Mouse (Mus musculus) stomach, embryonic 14.5 days (tissue): Measurements from ENCODE around the gene Ptprg. TPM values are rescaled to one million over a fixed set of nuclear protein-coding genes. Genes with fewer than 3 reads are reported as not detected.

ENCODE experiments used
- ATAC-seq: fragments of 200-750 bp; cut with Nextera tagmentation; 2 replicates; pipeline ENCODE4 v1.8.0; 2017; ENCODE audit warnings: low read depth, moderate TSS enrichment; ENCODE audit not compliant: insufficient number of reproducible peaks, insufficient read depth, low FRiP score
- H3K27ac ChIP-seq: fragments of 300-500 bp; sonication (generic); 2 replicates; pipeline ENCODE4 v1.5.1; 2014; ENCODE audit warnings: mild to moderate bottlenecking, low read length, moderate library complexity, mixed read lengths
- H3K27me3 ChIP-seq: fragments of 300-500 bp; sonication (generic); 2 replicates; pipeline ENCODE4 v1.6.1; 2014; ENCODE audit warnings: low read length, control low read depth, mixed read lengths; ENCODE audit not compliant: control insufficient read depth, insufficient read depth
- H3K36me3 ChIP-seq: fragments of 300-500 bp; sonication (generic); 2 replicates; pipeline ENCODE4 v1.6.1; 2014; ENCODE audit warnings: mild to moderate bottlenecking, control low read depth, low read length, moderate library complexity, mixed read lengths; ENCODE audit not compliant: control insufficient read depth, insufficient read depth
- H3K4me1 ChIP-seq: fragments of 300-500 bp; sonication (generic); 2 replicates; pipeline ENCODE4 v1.6.1; 2014; ENCODE audit warnings: low read length, control low read depth, mixed read lengths; ENCODE audit not compliant: control insufficient read depth, insufficient read depth
- H3K4me2 ChIP-seq: fragments of 300-500 bp; sonication (generic); replicated peaks from 2 replicates; pipeline ENCODE4 v1.6.1; 2014; ENCODE audit warnings: low read depth, low read length, control low read depth
- H3K4me3 ChIP-seq: fragments of 300-500 bp; sonication (generic); 2 replicates; pipeline ENCODE4 v1.5.1; 2014; ENCODE audit warnings: low read depth, low read length, control low read depth
- H3K9ac ChIP-seq: fragments of 300-500 bp; sonication (generic); replicated peaks from 2 replicates; pipeline ENCODE4 v1.6.1; 2014; ENCODE audit warnings: low read depth, mild to moderate bottlenecking, control low read depth, low read length, moderate library complexity, mixed read lengths
- H3K9me3 ChIP-seq: fragments of 300-500 bp; sonication (generic); 2 replicates; pipeline ENCODE4 v1.6.1; 2016; ENCODE audit warnings: low read depth, low read length, control low read depth; ENCODE audit not compliant: control insufficient read depth
- WGBS: fragments of 180-500 bp; shearing (Covaris S2); extraction: QIAGEN DNeasy Blood & Tissue Kit; methylation state at CpG from one replicate; pipeline ENCODE4 v1.1.7; 2014; 5-methylcytosine and 5-hydroxymethylcytosine counted together
- polyA plus RNA-seq: library from polyadenylated mRNA; unstranded; fragments of >200 nt; fragmentation: Nextera tagmentation; extraction: Ambion mirVana; gene quantifications from 2 replicates; pipeline ENCODE4 v1.2.1, GENCODE M21; 2014

Gene Ptprg
- polyA plus RNA-seq, 1 experiment from 2014 or later, result 31.3 TPM

DNA sequence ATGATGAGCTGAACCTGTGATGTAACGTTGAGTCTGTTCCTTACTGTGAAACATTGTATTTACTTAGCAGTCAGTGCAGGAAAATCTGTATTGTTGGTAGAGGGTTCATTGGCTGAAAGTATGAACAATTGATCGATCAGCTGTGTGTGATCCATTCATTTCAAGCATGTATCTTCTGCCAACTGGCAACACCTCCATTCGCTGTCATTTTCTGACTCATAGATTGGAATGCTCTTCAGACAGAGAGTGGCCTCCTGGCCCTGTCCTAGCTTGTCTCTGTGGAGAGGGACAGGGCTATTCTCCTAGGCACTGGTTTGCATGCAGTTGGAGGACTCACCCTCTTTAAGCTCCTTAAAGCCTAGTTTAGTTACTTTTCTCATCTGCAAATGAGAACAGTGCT is 62.4 kb downstream of the Ptprg start:
- Histone ChIP-seq H3K4me1 (peaks cover 6% of the 10 kb centered on the region; the same call in 1 of the 2 replicates), H3K4me2 (no peak overlapping the region), H3K4me3 (no peak overlapping the region), H3K9me3 (no peaks in the 10 kb centered on the region), H3K9ac (no peak overlapping the region), H3K27me3 (no peaks in the 10 kb centered on the region), H3K36me3 (no peaks in the 10 kb centered on the region), H3K27ac (no peak overlapping the region)
- 82% methylated on average over 3 of the region's 3 CpGs for WGBS
- ATAC-seq, result no peak

GRCm38 (mm10) chr14:11617362-11617761 is 64.0 kb downstream of the Ptprg start:
- Histone ChIP-seq H3K9me3 (no peaks in the 10 kb centered on the region), H3K27me3 (no peaks in the 10 kb centered on the region), H3K4me3 (no peak overlapping the region), H3K4me2 (no peak overlapping the region), H3K27ac (no peak overlapping the region), H3K4me1 (peaks cover 6% of the 10 kb centered on the region; the same call in 1 of the 2 replicates), H3K9ac (no peak overlapping the region), H3K36me3 (no peaks in the 10 kb centered on the region)
- 39% methylated on average over 6 of the region's 6 CpGs for WGBS
- peak; percentile 79; the same call in 1 of the 2 replicates for ATAC-seq

- 85% methylated on average over 6 of the region's 6 CpGs for WGBS
- no peak overlapping the region for H3K4me2 ChIP-seq
- H3K4me3 ChIP-seq, result no peak overlapping the region
- H3K27me3 ChIP-seq, result no peaks in the 10 kb centered on the region
- no peaks in the 10 kb centered on the region for H3K36me3 ChIP-seq
- peaks cover 6% of the 10 kb centered on the region; the same call in 1 of the 2 replicates for H3K4me1 ChIP-seq
- H3K9ac ChIP-seq, result no peak overlapping the region
- no peak overlapping the region for H3K27ac ChIP-seq
- ATAC-seq, result no peak
- no peaks in the 10 kb centered on the region for H3K9me3 ChIP-seq
These were observed 64.9 kb downstream of the Ptprg start for GRCm38 (mm10) chr14:11618140-11618705.

DNA sequence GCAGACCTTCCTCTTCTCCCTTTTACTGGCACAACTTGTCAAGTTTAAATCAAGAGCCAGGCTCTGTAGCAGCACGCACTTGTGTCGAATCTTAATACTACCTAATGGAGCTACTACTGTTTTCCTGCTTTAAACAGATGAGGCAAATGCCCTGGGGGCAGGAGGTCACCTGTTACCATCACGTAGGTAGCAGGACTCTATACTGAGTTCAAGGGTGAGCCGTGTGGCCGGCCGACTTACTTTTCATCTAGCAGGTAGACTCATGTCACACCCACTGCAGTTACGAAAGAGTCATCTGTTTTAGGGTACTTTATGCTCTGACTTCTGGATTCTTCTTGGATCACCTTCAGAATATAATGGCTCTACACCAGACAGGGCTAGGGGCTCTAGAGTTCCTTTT is 66.3 kb downstream of the Ptprg start:
- Histone ChIP-seq H3K4me1 (peaks cover 3% of the 10 kb centered on the region; the same call in 1 of the 2 replicates), H3K9me3 (no peaks in the 10 kb centered on the region), H3K9ac (no peak overlapping the region), H3K4me3 (no peak overlapping the region), H3K36me3 (no peaks in the 10 kb centered on the region), H3K4me2 (no peak overlapping the region), H3K27me3 (no peaks in the 10 kb centered on the region), H3K27ac (no peak overlapping the region)
- 82% methylated on average over 7 of the region's 7 CpGs for WGBS
- no peak for ATAC-seq

DNA sequence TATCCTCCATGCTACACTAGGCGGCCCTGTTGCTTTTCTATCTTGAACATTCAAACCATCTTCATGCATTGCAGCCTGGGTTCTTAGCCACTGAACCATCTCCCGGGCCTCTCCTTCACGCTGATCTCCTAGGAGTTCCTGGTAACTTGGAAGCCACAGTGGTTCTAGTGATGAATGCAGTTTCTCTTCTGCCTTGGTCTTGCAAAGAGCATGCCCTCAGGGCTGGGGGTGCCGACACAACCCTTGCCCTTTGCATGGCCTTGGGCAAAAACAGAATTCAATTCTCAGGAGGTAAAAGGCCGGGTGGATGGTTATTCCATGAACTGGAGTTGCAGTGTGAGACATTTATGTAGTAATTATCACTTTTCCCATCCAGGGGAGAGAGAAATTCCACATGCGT is 67.0 kb downstream of the Ptprg start:
- H3K27ac ChIP-seq, result no peak overlapping the region
- no peaks in the 10 kb centered on the region for H3K9me3 ChIP-seq
- no peak for ATAC-seq
- no peak overlapping the region for H3K4me2 ChIP-seq
- H3K36me3 ChIP-seq, result no peaks in the 10 kb centered on the region
- WGBS, result 80% methylated on average over 6 of the region's 6 CpGs
- H3K27me3 ChIP-seq, result no peaks in the 10 kb centered on the region
- no peak overlapping the region for H3K4me3 ChIP-seq
- H3K9ac ChIP-seq, result no peak overlapping the region
- peaks cover 3% of the 10 kb centered on the region; the same call in 1 of the 2 replicates for H3K4me1 ChIP-seq

- H3K4me2 ChIP-seq, result no peak overlapping the region
- no peak overlapping the region for H3K27ac ChIP-seq
- H3K27me3 ChIP-seq, result no peaks in the 10 kb centered on the region
- no peak for ATAC-seq
- no peak overlapping the region for H3K9ac ChIP-seq
- no peaks in the 10 kb centered on the region for H3K9me3 ChIP-seq
- WGBS, result 38% methylated on average over 10 of the region's 10 CpGs
- peaks cover 3% of the 10 kb centered on the region; the same call in 1 of the 2 replicates for H3K4me1 ChIP-seq
- no peak overlapping the region for H3K4me3 ChIP-seq
- H3K36me3 ChIP-seq, result no peaks in the 10 kb centered on the region
These were observed 67.7 kb downstream of the Ptprg start for GRCm38 (mm10) chr14:11620962-11621568.

DNA sequence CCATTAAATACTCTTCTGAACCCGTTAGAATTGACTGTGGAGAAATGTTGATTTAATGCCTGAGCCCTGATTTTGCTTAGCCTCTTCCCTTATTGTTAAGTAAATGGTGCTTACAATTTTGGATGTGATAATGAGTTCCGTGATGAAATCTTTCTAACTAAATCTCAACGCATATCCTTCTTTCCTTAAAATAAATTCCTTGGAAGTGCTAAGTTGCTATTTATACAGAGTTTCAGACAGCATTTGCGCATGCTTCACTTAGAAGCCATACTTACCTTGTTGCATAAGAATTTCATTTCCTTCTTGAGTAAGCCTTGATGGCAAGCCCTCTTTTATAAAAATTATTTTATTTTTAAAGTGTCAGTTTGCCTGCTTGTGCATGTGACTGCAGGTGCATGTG is 70.2 kb downstream of the Ptprg start:
- Histone ChIP-seq H3K27ac (no peak overlapping the region), H3K4me1 (no peaks in the 10 kb centered on the region), H3K9me3 (no peaks in the 10 kb centered on the region), H3K36me3 (no peaks in the 10 kb centered on the region), H3K4me3 (no peak overlapping the region), H3K27me3 (no peaks in the 10 kb centered on the region), H3K4me2 (no peak overlapping the region), H3K9ac (no peak overlapping the region)
- ATAC-seq, result no peak
- WGBS, result 75% methylated on average over 4 of the region's 4 CpGs

DNA sequence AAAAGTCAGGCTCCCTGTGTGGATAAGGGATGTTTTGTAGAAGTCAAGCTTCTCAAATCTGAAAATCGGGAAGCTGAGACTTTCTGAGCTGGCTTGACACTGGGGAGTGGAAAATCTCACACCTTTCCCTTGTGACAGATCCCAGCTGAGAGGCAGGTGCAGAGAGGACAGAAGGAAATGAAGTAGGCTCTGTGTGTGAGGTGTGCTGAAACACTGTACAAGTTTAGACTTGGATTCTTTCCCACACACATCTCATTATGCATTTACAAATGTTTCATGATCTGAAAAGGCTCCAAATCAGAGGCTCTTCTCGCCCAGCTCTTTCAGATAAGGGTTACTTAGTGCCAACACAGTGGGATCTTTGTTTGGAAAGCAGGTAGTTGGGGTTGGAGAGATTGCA is 77.4 kb downstream of the Ptprg start:
- WGBS, result 33% methylated on average over 2 of the region's 2 CpGs
- Histone ChIP-seq H3K9me3 (no peaks in the 10 kb centered on the region), H3K4me2 (no peak overlapping the region), H3K4me1 (peaks cover 9% of the 10 kb centered on the region; the same call in 1 of the 2 replicates), H3K4me3 (no peak overlapping the region), H3K9ac (no peak overlapping the region), H3K36me3 (no peaks in the 10 kb centered on the region), H3K27me3 (no peaks in the 10 kb centered on the region), H3K27ac (no peak overlapping the region)
- ATAC-seq, result no peak

DNA sequence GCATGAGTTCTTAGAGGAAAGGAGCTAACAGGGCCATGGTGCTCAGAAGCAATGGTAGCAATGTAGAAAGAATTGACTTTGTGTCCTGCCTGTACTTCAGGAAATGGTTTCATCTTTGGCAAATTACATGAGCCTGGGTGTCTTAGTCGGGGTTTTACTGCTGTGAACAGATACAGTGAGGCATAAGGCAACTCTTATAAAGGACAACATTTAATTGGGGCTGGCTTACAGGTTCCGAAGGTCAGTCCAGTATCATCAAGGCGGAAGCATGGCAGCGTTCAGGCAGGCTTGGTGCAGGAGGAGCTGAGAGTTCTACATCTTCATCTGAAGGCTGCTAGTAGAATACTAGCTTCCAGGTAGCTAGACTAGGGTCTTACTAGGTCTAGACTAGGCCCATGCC is 78.2 kb downstream of the Ptprg start:
- no peaks in the 10 kb centered on the region for H3K36me3 ChIP-seq
- no peak overlapping the region for H3K4me3 ChIP-seq
- no peaks in the 10 kb centered on the region for H3K27me3 ChIP-seq
- WGBS, result 94% methylated on average over 4 of the region's 4 CpGs
- no peak overlapping the region for H3K4me2 ChIP-seq
- H3K9me3 ChIP-seq, result no peaks in the 10 kb centered on the region
- no peak overlapping the region for H3K9ac ChIP-seq
- ATAC-seq, result no peak
- no peak overlapping the region for H3K27ac ChIP-seq
- peaks cover 9% of the 10 kb centered on the region; the same call in 1 of the 2 replicates for H3K4me1 ChIP-seq
